Mouse (Mus musculus): ENCODE results near the gene Fsd1. TPM values are rescaled to one million over a fixed set of nuclear protein-coding genes. Genes with fewer than 3 reads are reported as not detected.

Gene Fsd1
- total RNA-seq, 4 experiments from 2014 or later: not detected

GRCm38 (mm10) chr17:56009088-56009961, 23.0 kb downstream of the Fsd1 start:
- peak; percentile 84 for DNase-seq (ENCODE audit: low spot score in 2 of 2)

GRCm38 (mm10) chr17:56009962-56010240, 23.6 kb downstream of the Fsd1 start:
- DNase-seq (ENCODE audit: low spot score in 2 of 2): no peak

GRCm38 (mm10) chr17:56010255-56010654, 23.9 kb downstream of the Fsd1 start:
- no peak for DNase-seq (ENCODE audit: low spot score in 2 of 2)

GRCm38 (mm10) chr17:56010681-56011080, 24.4 kb downstream of the Fsd1 start:
- DNase-seq (ENCODE audit: low spot score in 2 of 2): peak in 1 of 2 experiments; percentile 57

- no peak for DNase-seq (ENCODE audit: low spot score in 2 of 2)
Measured at GRCm38 (mm10) chr17:56011441-56011840, 25.1 kb downstream of the Fsd1 start.

- no peak for DNase-seq (ENCODE audit: low spot score in 2 of 2)
Measured at GRCm38 (mm10) chr17:56015293-56015692, 29.0 kb downstream of the Fsd1 start.

GRCm38 (mm10) chr17:56016382-56016781, 30.1 kb downstream of the Fsd1 start:
- DNase-seq (ENCODE audit: low spot score in 2 of 2): no peak

GRCm38 (mm10) chr17:56016793-56017785, 30.8 kb downstream of the Fsd1 start:
- no peak for DNase-seq (ENCODE audit: low spot score in 2 of 2)

GRCm38 (mm10) chr17:56017848-56018247, 31.5 kb downstream of the Fsd1 start:
- DNase-seq (ENCODE audit: low spot score in 2 of 2): no peak

- DNase-seq (ENCODE audit: low spot score in 2 of 2): peak in 1 of 2 experiments; percentile 5
Measured at GRCm38 (mm10) chr17:56018347-56019131, 32.2 kb downstream of the Fsd1 start.

- no peak for DNase-seq (ENCODE audit: low spot score in 2 of 2)
Measured at GRCm38 (mm10) chr17:56020400-56021084, 34.2 kb downstream of the Fsd1 start.

GRCm38 (mm10) chr17:56021161-56021910, 35.0 kb downstream of the Fsd1 start:
- DNase-seq (ENCODE audit: low spot score in 2 of 2): no peak

- peak in 1 of 2 experiments; percentile 7 for DNase-seq (ENCODE audit: low spot score in 2 of 2)
Measured at GRCm38 (mm10) chr17:56022131-56022988, 36.1 kb downstream of the Fsd1 start.

GRCm38 (mm10) chr17:56022989-56023290, 36.6 kb downstream of the Fsd1 start:
- no peak for DNase-seq (ENCODE audit: low spot score in 2 of 2)

- DNase-seq (ENCODE audit: low spot score in 2 of 2): peak in 1 of 2 experiments; percentile 5
Measured at GRCm38 (mm10) chr17:56023386-56023785, 37.1 kb downstream of the Fsd1 start.

GRCm38 (mm10) chr17:56024476-56024875, 38.2 kb downstream of the Fsd1 start:
- peak in 1 of 2 experiments; percentile 3 for DNase-seq (ENCODE audit: low spot score in 2 of 2)

- no peak for DNase-seq (ENCODE audit: low spot score in 2 of 2)
Measured at GRCm38 (mm10) chr17:56024931-56025330, 38.6 kb downstream of the Fsd1 start.

GRCm38 (mm10) chr17:56026303-56026702, 40.0 kb downstream of the Fsd1 start:
- no peak for DNase-seq (ENCODE audit: low spot score in 2 of 2)

- DNase-seq (ENCODE audit: low spot score in 2 of 2): no peak
Measured at GRCm38 (mm10) chr17:56026881-56027280, 40.6 kb downstream of the Fsd1 start.

Measured in gastrocnemius, adult 8-10 months (tissue).